Mouse (Mus musculus): ENCODE data around the gene Cyp24a1. TPM values are rescaled to one million over a fixed set of nuclear protein-coding genes. Genes with fewer than 3 reads are reported as not detected.

The Cyp24a1 gene
- polyA plus RNA-seq, 1 experiment from 2014 or later = 0.14 TPM

DNA sequence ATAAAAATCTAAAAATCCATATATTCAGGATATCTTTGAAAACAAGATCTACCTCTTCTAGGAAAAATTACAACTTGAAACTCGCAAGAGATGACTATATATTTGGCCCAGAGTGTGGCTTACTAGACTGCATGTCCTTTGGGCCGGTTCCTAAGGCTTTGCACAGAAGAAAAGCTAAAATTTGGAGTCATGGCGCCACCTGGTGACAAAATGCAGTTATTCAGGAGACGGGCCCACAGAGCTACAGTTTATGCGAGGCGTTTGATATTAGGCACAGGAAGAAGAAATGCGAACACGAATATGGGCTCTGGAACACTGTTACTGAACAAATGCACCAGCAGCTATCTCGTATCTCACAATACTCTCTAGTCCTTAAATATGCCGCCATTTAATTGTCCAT lies 10.8 kb upstream of the Cyp24a1 start:
- Histone ChIP-seq H3K4me3 (ENCODE audit: low read depth, low read length) (no peak overlapping the region), H3K4me2 (replicated peaks; ENCODE audit: low read depth, low read length) (no peak overlapping the region), H3K27me3 (ENCODE audit: control insufficient read depth, insufficient read depth, low read length) (no peaks in the 10 kb centered on the region), H3K27ac (ENCODE audit: low read depth, low read length) (no peak overlapping the region), H3K9me3 (ENCODE audit: control insufficient read depth, low read length) (no peaks in the 10 kb centered on the region), H3K9ac (ENCODE audit: low read depth, low read length) (no peak overlapping the region), H3K36me3 (ENCODE audit: control insufficient read depth, insufficient read depth, low read length) (no peaks in the 10 kb centered on the region), H3K4me1 (replicated peaks; ENCODE audit: control insufficient read depth, insufficient read depth, low read length) (no peaks in the 10 kb centered on the region)
- DNase-seq (ENCODE audit: low spot score) (peak; percentile 91), ATAC-seq (ENCODE audit: low FRiP score) (no peak)
- 12% methylated on average over 10 of the region's 10 CpGs for WGBS

- no peaks in the 10 kb centered on the region for H3K36me3 ChIP-seq (ENCODE audit: control insufficient read depth, insufficient read depth, low read length)
- H3K4me3 ChIP-seq (ENCODE audit: low read depth, low read length) = no peak overlapping the region
- ATAC-seq (ENCODE audit: low FRiP score) = no peak
- peaks cover 2% of the 10 kb centered on the region for H3K27me3 ChIP-seq (ENCODE audit: control insufficient read depth, insufficient read depth, low read length)
- no peak overlapping the region for H3K9ac ChIP-seq (ENCODE audit: low read depth, low read length)
- H3K4me1 ChIP-seq (replicated peaks; ENCODE audit: control insufficient read depth, insufficient read depth, low read length) = no peaks in the 10 kb centered on the region
- 44% methylated on average over 4 of the region's 4 CpGs for WGBS
- no peaks in the 10 kb centered on the region for H3K9me3 ChIP-seq (ENCODE audit: control insufficient read depth, low read length)
- H3K4me2 ChIP-seq (replicated peaks; ENCODE audit: low read depth, low read length) = no peak overlapping the region
- DNase-seq (ENCODE audit: low spot score) = no peak
- H3K27ac ChIP-seq (ENCODE audit: low read depth, low read length) = no peak overlapping the region
Measured at GRCm38 (mm10) chr2:170503983-170504382, 7.0 kb upstream of the Cyp24a1 start.

DNA sequence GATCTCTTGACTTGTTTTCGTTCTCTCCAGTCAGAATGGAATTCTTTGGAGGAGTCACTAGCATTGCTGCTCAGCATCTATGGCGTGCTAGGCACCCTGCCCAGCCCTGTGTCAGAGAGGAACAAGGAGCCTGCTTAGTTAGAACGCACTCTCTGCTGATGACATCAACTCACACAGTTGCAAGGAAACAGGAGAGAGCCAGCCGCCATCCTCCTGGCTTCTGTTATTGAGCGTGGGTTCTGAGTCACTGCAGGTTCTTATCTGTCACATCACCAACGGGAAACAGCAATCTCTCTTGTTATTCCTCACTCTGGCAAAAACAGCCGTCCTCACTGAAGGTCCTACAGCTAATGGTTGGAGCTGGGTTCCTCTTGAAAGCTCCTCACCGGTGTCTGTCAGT lies 6.4 kb upstream of the Cyp24a1 start:
- no peak overlapping the region for H3K4me3 ChIP-seq (ENCODE audit: low read depth, low read length)
- no peaks in the 10 kb centered on the region for H3K36me3 ChIP-seq (ENCODE audit: control insufficient read depth, insufficient read depth, low read length)
- H3K9me3 ChIP-seq (ENCODE audit: control insufficient read depth, low read length) = no peaks in the 10 kb centered on the region
- ATAC-seq (ENCODE audit: low FRiP score) = no peak
- WGBS = 68% methylated on average over 8 of the region's 8 CpGs
- no peak overlapping the region for H3K9ac ChIP-seq (ENCODE audit: low read depth, low read length)
- peaks cover 7% of the 10 kb centered on the region for H3K27me3 ChIP-seq (ENCODE audit: control insufficient read depth, insufficient read depth, low read length)
- H3K4me1 ChIP-seq (replicated peaks; ENCODE audit: control insufficient read depth, insufficient read depth, low read length) = no peaks in the 10 kb centered on the region
- no peak overlapping the region for H3K4me2 ChIP-seq (replicated peaks; ENCODE audit: low read depth, low read length)
- DNase-seq (ENCODE audit: low spot score) = no peak
- H3K27ac ChIP-seq (ENCODE audit: low read depth, low read length) = no peak overlapping the region

GRCm38 (mm10) chr2:170498011-170498410 lies 1.1 kb upstream of the Cyp24a1 start:
- H3K36me3 ChIP-seq (ENCODE audit: control insufficient read depth, insufficient read depth, low read length) = no peaks in the 10 kb centered on the region
- DNase-seq (ENCODE audit: low spot score) = no peak
- H3K4me3 ChIP-seq (ENCODE audit: low read depth, low read length) = no peak overlapping the region
- peaks cover 10% of the 10 kb centered on the region for H3K4me1 ChIP-seq (replicated peaks; ENCODE audit: control insufficient read depth, insufficient read depth, low read length)
- WGBS = 23% methylated on average over 8 of the region's 8 CpGs
- no peak overlapping the region for H3K9ac ChIP-seq (ENCODE audit: low read depth, low read length)
- H3K4me2 ChIP-seq (replicated peaks; ENCODE audit: low read depth, low read length) = no peak overlapping the region
- H3K27me3 ChIP-seq (ENCODE audit: control insufficient read depth, insufficient read depth, low read length) = peaks cover 49% of the 10 kb centered on the region
- no peak overlapping the region for H3K27ac ChIP-seq (ENCODE audit: low read depth, low read length)
- H3K9me3 ChIP-seq (ENCODE audit: control insufficient read depth, low read length) = no peaks in the 10 kb centered on the region
- ATAC-seq (ENCODE audit: low FRiP score) = no peak

DNA sequence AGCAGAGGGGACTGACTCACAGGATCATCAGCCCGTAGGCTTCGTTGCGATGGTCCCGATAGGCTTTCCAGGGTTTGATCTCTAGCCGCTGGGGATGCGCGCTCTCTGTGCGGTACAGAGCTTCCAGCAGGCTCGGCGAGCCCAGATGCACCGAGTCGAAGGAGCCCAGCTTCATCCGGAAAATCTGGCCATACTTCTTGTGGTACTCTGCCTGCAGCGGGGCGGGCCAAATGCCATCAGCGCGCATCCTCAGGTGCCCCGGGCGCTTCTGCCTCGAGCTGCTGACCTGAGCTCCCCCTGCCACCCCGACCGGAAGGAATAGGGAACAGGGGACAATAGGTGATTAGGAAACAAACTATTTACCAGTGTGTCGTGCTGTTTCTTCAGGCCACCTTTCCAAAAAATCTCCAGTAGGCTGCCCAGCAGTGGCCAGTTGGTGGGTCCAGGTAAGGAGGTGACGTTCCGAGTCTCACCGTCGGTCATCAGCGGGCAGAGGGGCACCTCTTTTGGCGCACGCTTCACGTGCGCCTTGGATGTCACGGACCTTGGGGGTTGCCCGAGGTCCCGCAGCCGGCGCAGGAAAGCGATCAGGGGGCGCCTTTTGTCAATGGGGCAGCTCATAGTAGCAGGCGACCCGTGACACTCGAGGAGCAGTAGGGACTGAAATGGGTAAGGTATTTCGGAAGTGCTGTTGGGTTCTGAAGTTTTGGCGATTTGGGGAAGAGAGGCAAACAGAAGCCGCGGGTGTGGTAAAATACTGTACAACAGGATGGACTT lies 603 bp downstream of the Cyp24a1 start, which contains the start of gene Pfdn4:
Gene Pfdn4, plus strand, starts transcription at position 275 of the 777 bp plus-strand sequence.
- under 1% methylated on average over 46 of the region's 46 CpGs for WGBS
- Histone ChIP-seq H3K27ac (ENCODE audit: low read depth, low read length) (no peak within 1 kb of the TSS), H3K4me1 (replicated peaks; ENCODE audit: control insufficient read depth, insufficient read depth, low read length) (peaks cover 10% of the 10 kb centered on the region), H3K9ac (ENCODE audit: low read depth, low read length) (no peak within 1 kb of the TSS), H3K9me3 (ENCODE audit: control insufficient read depth, low read length) (no peaks in the 10 kb centered on the region), H3K36me3 (ENCODE audit: control insufficient read depth, insufficient read depth, low read length) (no peaks in the 10 kb centered on the region), H3K27me3 (ENCODE audit: control insufficient read depth, insufficient read depth, low read length) (peaks cover 49% of the 10 kb centered on the region), H3K4me3 (ENCODE audit: low read depth, low read length) (peak within 1 kb of the TSS; percentile 24; the same call in 1 of the 2 replicates), H3K4me2 (replicated peaks; ENCODE audit: low read depth, low read length) (peak within 1 kb of the TSS; percentile 41)
- no peak for ATAC-seq (ENCODE audit: low FRiP score)
- peak; percentile 64 for DNase-seq (ENCODE audit: low spot score)

- DNase-seq (ENCODE audit: low spot score) = peak; percentile 63
- H3K9me3 ChIP-seq (ENCODE audit: control insufficient read depth, low read length) = no peaks in the 10 kb centered on the region
- peaks cover 10% of the 10 kb centered on the region for H3K4me1 ChIP-seq (replicated peaks; ENCODE audit: control insufficient read depth, insufficient read depth, low read length)
- no peak for ATAC-seq (ENCODE audit: low FRiP score)
- WGBS = 8% methylated on average over 31 of the region's 31 CpGs
- H3K9ac ChIP-seq (ENCODE audit: low read depth, low read length) = no peak overlapping the region
- no peak overlapping the region for H3K4me3 ChIP-seq (ENCODE audit: low read depth, low read length)
- H3K36me3 ChIP-seq (ENCODE audit: control insufficient read depth, insufficient read depth, low read length) = no peaks in the 10 kb centered on the region
- no peak overlapping the region for H3K27ac ChIP-seq (ENCODE audit: low read depth, low read length)
- peaks cover 49% of the 10 kb centered on the region for H3K27me3 ChIP-seq (ENCODE audit: control insufficient read depth, insufficient read depth, low read length)
- H3K4me2 ChIP-seq (replicated peaks; ENCODE audit: low read depth, low read length) = no peak overlapping the region
Measured at GRCm38 (mm10) chr2:170494784-170495710, 1.9 kb downstream of the Cyp24a1 start.

- Histone ChIP-seq H3K4me2 (replicated peaks; ENCODE audit: low read depth, low read length) (no peak overlapping the region), H3K27ac (ENCODE audit: low read depth, low read length) (0 out of 2 replicates have a peak overlapping the region, but pooled peaks have one; percentile 47), H3K36me3 (ENCODE audit: control insufficient read depth, insufficient read depth, low read length) (no peaks in the 10 kb centered on the region), H3K4me3 (ENCODE audit: low read depth, low read length) (no peak overlapping the region), H3K27me3 (ENCODE audit: control insufficient read depth, insufficient read depth, low read length) (no peaks in the 10 kb centered on the region), H3K9me3 (ENCODE audit: control insufficient read depth, low read length) (no peaks in the 10 kb centered on the region), H3K4me1 (replicated peaks; ENCODE audit: control insufficient read depth, insufficient read depth, low read length) (no peaks in the 10 kb centered on the region), H3K9ac (ENCODE audit: low read depth, low read length) (no peak overlapping the region)
- peak; percentile 73 for ATAC-seq (ENCODE audit: low FRiP score)
- DNase-seq (ENCODE audit: low spot score) = peak; percentile 69
- 45% methylated on average over 26 of the region's 26 CpGs for WGBS
Measured at GRCm38 (mm10) chr2:170487890-170488502, 8.9 kb downstream of the Cyp24a1 start.

GRCm38 (mm10) chr2:170487202-170487601 lies 9.7 kb downstream of the Cyp24a1 start:
- Histone ChIP-seq H3K4me2 (replicated peaks; ENCODE audit: low read depth, low read length) (no peak overlapping the region), H3K27ac (ENCODE audit: low read depth, low read length) (no peak overlapping the region), H3K4me1 (replicated peaks; ENCODE audit: control insufficient read depth, insufficient read depth, low read length) (no peaks in the 10 kb centered on the region), H3K9me3 (ENCODE audit: control insufficient read depth, low read length) (no peaks in the 10 kb centered on the region), H3K36me3 (ENCODE audit: control insufficient read depth, insufficient read depth, low read length) (no peaks in the 10 kb centered on the region), H3K9ac (ENCODE audit: low read depth, low read length) (no peak overlapping the region), H3K27me3 (ENCODE audit: control insufficient read depth, insufficient read depth, low read length) (no peaks in the 10 kb centered on the region), H3K4me3 (ENCODE audit: low read depth, low read length) (no peak overlapping the region)
- no peak for ATAC-seq (ENCODE audit: low FRiP score)
- 78% methylated on average over 7 of the region's 7 CpGs for WGBS
- DNase-seq (ENCODE audit: low spot score) = no peak
